Mouse (Mus musculus) kidney, adult 2 months (tissue): ENCODE measurements around the gene Kcnq1. TPM values are rescaled to one million over a fixed set of nuclear protein-coding genes. Genes with fewer than 3 reads are reported as not detected.

Source experiments
- DNase-seq: peaks from one replicate; pipeline ENCODE4 v3.0.0; 2021
- H3K27ac ChIP-seq: fragments of 200-500 bp; 2 replicates; pipeline ENCODE4 v1.5.1; 2012; ENCODE audit warnings: low read depth, low read length, control low read depth, inconsistent platforms; ENCODE audit not compliant: insufficient read depth
- H3K27me3 ChIP-seq: fragments of 200-500 bp; replicated peaks from 2 replicates; pipeline ENCODE4 v1.6.1; 2012; ENCODE audit warnings: mild to moderate bottlenecking, moderate library complexity, low read length, inconsistent platforms; ENCODE audit not compliant: control insufficient read depth, insufficient read depth
- H3K36me3 ChIP-seq: fragments of 200-500 bp; 2 replicates; pipeline ENCODE4 v1.6.1; 2012; ENCODE audit warnings: mild to moderate bottlenecking, moderate library complexity, low read length, inconsistent platforms; ENCODE audit not compliant: control insufficient read depth, insufficient read depth
- H3K4me1 ChIP-seq: fragments of 200-500 bp; 2 replicates; pipeline ENCODE4 v1.6.1; 2011; ENCODE audit warnings: low read length; ENCODE audit not compliant: control insufficient read depth, insufficient read depth
- H3K4me3 ChIP-seq: fragments of 200-500 bp; 2 replicates; pipeline ENCODE4 v1.5.1; 2011; ENCODE audit warnings: mild to moderate bottlenecking, low read depth, low read length, control low read depth; ENCODE audit not compliant: insufficient read depth
- CTCF ChIP-seq: fragments of 200-500 bp; conservative IDR thresholded peaks from 2 replicates; pipeline ENCODE4 v1.5.1; 2011; ENCODE audit warnings: low read depth, mild to moderate bottlenecking, control low read depth, low read length, moderate library complexity, mixed read lengths; ENCODE audit not compliant: insufficient read depth, insufficient read length
- POLR2A ChIP-seq: fragments of 200-500 bp; IDR thresholded peaks from one replicate; pipeline ENCODE4 v1.6.1; 2011; ENCODE audit warnings: low read depth, low read length, control low read depth
- WGBS: fragments of 180-500 bp; shearing (Covaris S2); methylation state at CpG from one replicate; pipeline ENCODE4 v1.1.7; 2018; 5-methylcytosine and 5-hydroxymethylcytosine counted together
- polyA plus RNA-seq: library from polyadenylated mRNA; depleted of rRNA; stranded (reverse); fragments of >200 nt; gene quantifications from 2 replicates; pipeline ENCODE4 v1.2.3, GENCODE M21; 2012

Gene Kcnq1
- polyA plus RNA-seq, 1 experiment, result 24.0 TPM

- Histone ChIP-seq H3K36me3 (no peaks in the 10 kb centered on the region), H3K4me1 (no peaks in the 10 kb centered on the region), H3K4me3 (no peak overlapping the region), H3K27ac (no peak overlapping the region), H3K27me3 (no peaks in the 10 kb centered on the region)
- 62% methylated on average over 7 of the region's 7 CpGs for WGBS
- TF ChIP-seq CTCF, result no peak
- TF ChIP-seq POLR2A, result no peak
- DNase-seq, result no peak
Observed at GRCm38 (mm10) chr7:143349287-143349686, 243.1 kb downstream of the Kcnq1 start.

- DNase-seq, result no peak
- Histone ChIP-seq H3K4me3 (no peak overlapping the region), H3K36me3 (no peaks in the 10 kb centered on the region), H3K27ac (no peak overlapping the region), H3K4me1 (no peaks in the 10 kb centered on the region), H3K27me3 (no peaks in the 10 kb centered on the region)
- 95% methylated on average over 1 of the region's 1 CpGs for WGBS
- TF ChIP-seq CTCF, result no peak
- TF ChIP-seq POLR2A, result no peak
Observed at GRCm38 (mm10) chr7:143349848-143350247, 243.7 kb downstream of the Kcnq1 start.

GRCm38 (mm10) chr7:143355831-143356230 lies 249.7 kb downstream of the Kcnq1 start:
- TF ChIP-seq POLR2A, result no peak
- no peak for TF ChIP-seq CTCF
- 76% methylated on average over 5 of the region's 5 CpGs for WGBS
- H3K4me1 ChIP-seq, result no peaks in the 10 kb centered on the region

GRCm38 (mm10) chr7:143357109-143357508 lies 250.9 kb downstream of the Kcnq1 start:
- Histone ChIP-seq H3K27ac (no peak overlapping the region), H3K27me3 (no peaks in the 10 kb centered on the region), H3K36me3 (no peaks in the 10 kb centered on the region), H3K4me1 (no peaks in the 10 kb centered on the region), H3K4me3 (no peak overlapping the region)
- DNase-seq, result no peak
- 71% methylated on average over 1 of the region's 1 CpGs for WGBS
- TF ChIP-seq CTCF (no peak), POLR2A (no peak)

More at GRCm38 (mm10) chr7:143355831-143356230, 249.7 kb downstream of the Kcnq1 start:
- DNase-seq, result no peak
- no peak overlapping the region for H3K4me3 ChIP-seq
- H3K27ac ChIP-seq, result no peak overlapping the region
- H3K36me3 ChIP-seq, result no peaks in the 10 kb centered on the region
- no peaks in the 10 kb centered on the region for H3K27me3 ChIP-seq

- WGBS, result 77% methylated on average over 4 of the region's 4 CpGs
- Histone ChIP-seq H3K36me3 (no peaks in the 10 kb centered on the region), H3K4me1 (no peaks in the 10 kb centered on the region), H3K4me3 (no peak overlapping the region), H3K27ac (no peak overlapping the region), H3K27me3 (no peaks in the 10 kb centered on the region)
- TF ChIP-seq POLR2A (no peak), CTCF (no peak)
- no peak for DNase-seq
Observed at GRCm38 (mm10) chr7:143357831-143358230, 251.7 kb downstream of the Kcnq1 start.

- Histone ChIP-seq H3K36me3 (no peaks in the 10 kb centered on the region), H3K27me3 (no peaks in the 10 kb centered on the region), H3K27ac (no peak overlapping the region), H3K4me1 (no peaks in the 10 kb centered on the region), H3K4me3 (no peak overlapping the region)
- TF ChIP-seq POLR2A (no peak), CTCF (no peak)
- WGBS, result 61% methylated on average over 1 of the region's 1 CpGs
- DNase-seq, result peak; percentile 56
Observed at GRCm38 (mm10) chr7:143359762-143360161, 253.6 kb downstream of the Kcnq1 start.

- Histone ChIP-seq H3K27me3 (no peaks in the 10 kb centered on the region), H3K36me3 (no peaks in the 10 kb centered on the region), H3K27ac (no peak overlapping the region), H3K4me3 (no peak overlapping the region), H3K4me1 (0 out of 2 replicates have a peak, but pooled peaks cover 2% of the 10 kb centered on the region)
- TF ChIP-seq POLR2A (no peak), CTCF (no peak)
- peak; percentile 15 for DNase-seq
- 75% methylated on average over 5 of the region's 5 CpGs for WGBS
Observed at GRCm38 (mm10) chr7:143360776-143361175, 254.6 kb downstream of the Kcnq1 start.

- no peak for TF ChIP-seq CTCF
- TF ChIP-seq POLR2A, result no peak
- H3K4me1 ChIP-seq, result 0 out of 2 replicates have a peak, but pooled peaks cover 2% of the 10 kb centered on the region
- H3K36me3 ChIP-seq, result no peaks in the 10 kb centered on the region
- 95% methylated on average over 7 of the region's 7 CpGs for WGBS
- no peak overlapping the region for H3K27ac ChIP-seq
- DNase-seq, result no peak
- no peaks in the 10 kb centered on the region for H3K27me3 ChIP-seq
- no peak overlapping the region for H3K4me3 ChIP-seq
Observed at GRCm38 (mm10) chr7:143364092-143364832, 258.1 kb downstream of the Kcnq1 start.
